ENCODE assay signal across 8 mouse cellular contexts in genomic region chr1:180510442-180510841, GRCm38 (mm10). TPM values are rescaled to one million over a fixed set of nuclear protein-coding genes. Genes with fewer than 3 reads are reported as not detected.
DNase-seq lines count a peak whose midpoint lies in the region; ATAC-seq and TF ChIP-seq lines count a peak whose summit lies in the region.

No protein-coding gene starts in this region.

- intact Hi-C loops in left cerebral cortex, adult 2 months (cut with DNase I): loop anchor here (1.0 to 2.0 kb wide), 2 partner anchors 10 to 54 kb away; no protein-coding TSS in a partner anchor

- H3K4me3 ChIP-seq in left cerebral cortex, adult 2 months: no peak overlapping the region

- no peak for ATAC-seq in inflammation-experienced regulatory T-cells, adult 6 months

- H3K27ac ChIP-seq in left cerebral cortex, adult 2 months: no peak overlapping the region; the same call in 1 of the 2 replicates

- no peak for TF ChIP-seq CTCF in left cerebral cortex, adult 2 months (IDR thresholded peaks at IDR 0.05)

- peak; percentile 56 for DNase-seq in layer of hippocampus, adult 11-12 months (ENCODE audit: low spot score)
- DNase-seq in layer of hippocampus, postnatal 36 days: no peak
- DNase-seq in frontal cortex, adult 2 months (ENCODE audit: extremely low spot score in 1 of 2, low spot score in 1 of 2): peak; percentile 53 to 79
- peak; percentile 37 to 59 for DNase-seq in left cerebral cortex, adult 2 months (ENCODE audit: extremely low spot score in 1 of 2, low spot score in 2 of 2)
- peak; percentile 55 for DNase-seq in mesoderm, embryonic 11.5 days (ENCODE audit: low read depth, low spot score)
- DNase-seq in urinary bladder, adult 18-20 months (ENCODE audit: low spot score in 2 of 2): no peak
- no peak for DNase-seq in yolk sac, embryonic 10.5 days (ENCODE audit: low spot score)

RNA-seq across cellular contexts. Expression of gene Stum, which starts 27.1 kb away (rescaled TPM):
- 100 to 1,000 TPM; 294 to 316 TPM for total RNA-seq in layer of hippocampus, postnatal 36 days (2021)
- polyA plus RNA-seq in frontal cortex, adult 2 months (2012; rRNA removed): 118 and 128 TPM in 2 replicates
- 100 to 1,000 TPM; 166 to 167 TPM for total RNA-seq in left cerebral cortex, adult 2 months (2021)
- not detected for polyA plus RNA-seq in inflammation-experienced regulatory T-cells, adult 6 months (2017; shearing (Covaris generic))

RNA-seq across cellular contexts. Expression of gene Parp1, which starts 58.3 kb away (rescaled TPM):
- 100 to 1,000 TPM; 131 to 151 TPM for total RNA-seq in layer of hippocampus, postnatal 36 days (2021)
- polyA plus RNA-seq in frontal cortex, adult 2 months (2012; rRNA removed): 57.3 and 63.8 TPM in 2 replicates
- 10 to 100 TPM; 89.0 to 90.3 TPM for total RNA-seq in left cerebral cortex, adult 2 months (2021)
- 10 to 100 TPM; 39.8 to 48.1 (median 42.4) TPM for polyA plus RNA-seq in inflammation-experienced regulatory T-cells, adult 6 months (2017; shearing (Covaris generic))

Comparison
In these comparisons a context has a peak if more than half of its experiments do, and no peak if none do; other contexts are left out.
1. DNase-seq: peak in layer of hippocampus, adult 11-12 months (single experiment), frontal cortex, adult 2 months (2 of 2), left cerebral cortex, adult 2 months (2 of 2) and mesoderm, embryonic 11.5 days (single experiment); none in layer of hippocampus, postnatal 36 days (0 of 2), urinary bladder, adult 18-20 months (0 of 2) and yolk sac, embryonic 10.5 days (single experiment).